Mouse (Mus musculus) layer of hippocampus, adult 9-10 months (tissue): Measurements from ENCODE around the gene Runx1.

ENCODE experiments used
- DNase-seq: peaks from one replicate; pipeline ENCODE4 v3.0.0; 2022; ENCODE audit warnings: low spot score

The Runx1 gene

DNA sequence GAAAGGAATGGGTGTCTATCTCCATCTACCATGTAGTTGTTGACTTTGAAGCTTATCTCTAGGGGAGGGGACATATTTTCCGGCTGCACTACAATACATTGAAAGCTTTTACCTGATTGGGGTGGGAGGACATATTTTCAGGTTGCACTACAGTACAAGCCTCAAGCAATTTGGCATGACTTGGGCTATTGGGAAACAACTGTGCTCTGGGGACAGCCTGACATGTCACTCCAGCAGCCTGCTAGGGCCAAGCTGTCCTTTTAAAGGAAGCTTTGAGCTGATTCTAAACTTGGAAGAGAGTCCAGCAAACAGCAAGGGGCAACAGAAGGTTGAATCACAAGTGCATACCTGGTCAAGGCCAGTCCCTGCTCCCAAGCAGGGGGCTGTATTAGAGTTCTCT, 270.9 kb downstream of the Runx1 start:
- DNase-seq: no peak

DNA sequence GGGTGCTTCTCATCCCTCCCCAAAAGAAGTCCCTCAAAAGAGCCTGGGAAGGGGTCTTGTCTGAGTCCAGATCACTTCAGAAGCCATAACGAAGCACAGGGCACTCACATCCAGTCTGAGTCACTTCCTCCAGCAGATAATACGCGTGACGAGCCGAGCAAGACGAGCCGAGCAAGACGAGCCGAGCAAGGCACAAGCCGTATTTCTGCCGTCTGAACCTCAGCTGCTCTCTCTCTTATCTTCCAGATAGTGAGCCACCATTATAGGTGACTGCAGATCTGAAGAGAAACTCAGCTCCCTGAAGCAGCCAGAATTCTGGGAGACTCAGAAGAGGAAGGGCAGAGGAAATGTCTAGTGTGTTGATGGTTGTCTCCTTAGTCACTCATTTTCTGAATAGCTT, 273.1 kb downstream of the Runx1 start:
- DNase-seq: no peak

- no peak for DNase-seq
These were observed 273.9 kb downstream of the Runx1 start for GRCm38 (mm10) chr16:92552106-92552382.
